Mouse (Mus musculus): Measurements from ENCODE around the gene Gm20388. TPM values are rescaled to one million over a fixed set of nuclear protein-coding genes. Genes with fewer than 3 reads are reported as not detected.
A peak's percentile ranks its signal among the peaks of the same experiment; 100 is the strongest.

The Gm20388 gene
- polyA plus RNA-seq, 1 experiment from 2014 or later: not detected

GRCm38 (mm10) chr8:122586171-122586570 is 2675.5 kb downstream of the Gm20388 start:
- Histone ChIP-seq H3K27ac (replicated peaks) (no peak overlapping the region), H3K9ac (replicated peaks) (no peak overlapping the region), H3K4me2 (replicated peaks) (no peak overlapping the region), H3K4me3 (no peak overlapping the region), H3K9me3 (no peaks in the 10 kb centered on the region), H3K4me1 (0 out of 2 replicates have a peak, but pooled peaks cover 10% of the 10 kb centered on the region), H3K27me3 (no peaks in the 10 kb centered on the region), H3K36me3 (no peaks in the 10 kb centered on the region)
- WGBS: 25% methylated on average over 7 of the region's 7 CpGs
- peak; percentile 60; the same call in 1 of the 2 replicates for ATAC-seq (replicated peaks)

- H3K36me3 ChIP-seq: no peaks in the 10 kb centered on the region
- H3K4me2 ChIP-seq (replicated peaks): no peak overlapping the region
- H3K27ac ChIP-seq (replicated peaks): no peak overlapping the region
- WGBS: 80% methylated on average over 10 of the region's 10 CpGs
- H3K9ac ChIP-seq (replicated peaks): no peak overlapping the region
- no peak for ATAC-seq (replicated peaks)
- H3K4me3 ChIP-seq: no peak overlapping the region
- H3K9me3 ChIP-seq: no peaks in the 10 kb centered on the region
- H3K4me1 ChIP-seq: 0 out of 2 replicates have a peak, but pooled peaks cover 10% of the 10 kb centered on the region
- no peaks in the 10 kb centered on the region for H3K27me3 ChIP-seq
Measured at GRCm38 (mm10) chr8:122586749-122587148, 2676.1 kb downstream of the Gm20388 start.

GRCm38 (mm10) chr8:122593240-122593639 is 2682.6 kb downstream of the Gm20388 start:
- no peak for ATAC-seq (replicated peaks)
- H3K27me3 ChIP-seq: no peaks in the 10 kb centered on the region
- no peaks in the 10 kb centered on the region for H3K36me3 ChIP-seq
- peak overlapping the region; percentile 56 for H3K27ac ChIP-seq (replicated peaks)
- H3K4me1 ChIP-seq: no peaks in the 10 kb centered on the region
- H3K4me2 ChIP-seq (replicated peaks): no peak overlapping the region
- no peaks in the 10 kb centered on the region for H3K9me3 ChIP-seq
- no peak overlapping the region for H3K9ac ChIP-seq (replicated peaks)
- 81% methylated on average over 12 of the region's 12 CpGs for WGBS
- no peak overlapping the region for H3K4me3 ChIP-seq

- Histone ChIP-seq H3K36me3 (no peaks in the 10 kb centered on the region), H3K27me3 (no peaks in the 10 kb centered on the region), H3K9me3 (no peaks in the 10 kb centered on the region), H3K4me3 (no peak overlapping the region), H3K27ac (replicated peaks) (peak overlapping the region; percentile 56), H3K9ac (replicated peaks) (no peak overlapping the region), H3K4me2 (replicated peaks) (no peak overlapping the region), H3K4me1 (no peaks in the 10 kb centered on the region)
- no peak for ATAC-seq (replicated peaks)
- 76% methylated on average over 19 of the region's 19 CpGs for WGBS
Measured at GRCm38 (mm10) chr8:122593783-122594507, 2683.3 kb downstream of the Gm20388 start.

GRCm38 (mm10) chr8:122596031-122596430 is 2685.4 kb downstream of the Gm20388 start:
- no peak overlapping the region for H3K4me3 ChIP-seq
- no peak for ATAC-seq (replicated peaks)
- no peaks in the 10 kb centered on the region for H3K36me3 ChIP-seq
- no peak overlapping the region for H3K9ac ChIP-seq (replicated peaks)
- no peak overlapping the region for H3K4me2 ChIP-seq (replicated peaks)
- WGBS: 55% methylated on average over 4 of the region's 4 CpGs
- no peak overlapping the region for H3K27ac ChIP-seq (replicated peaks)
- H3K4me1 ChIP-seq: no peaks in the 10 kb centered on the region
- H3K9me3 ChIP-seq: no peaks in the 10 kb centered on the region
- H3K27me3 ChIP-seq: no peaks in the 10 kb centered on the region

- 92% methylated on average over 9 of the region's 9 CpGs for WGBS
- H3K4me1 ChIP-seq: no peaks in the 10 kb centered on the region
- no peaks in the 10 kb centered on the region for H3K36me3 ChIP-seq
- H3K9me3 ChIP-seq: no peaks in the 10 kb centered on the region
- H3K27me3 ChIP-seq: no peaks in the 10 kb centered on the region
- H3K27ac ChIP-seq (replicated peaks): no peak overlapping the region
- ATAC-seq (replicated peaks): no peak
- no peak overlapping the region for H3K4me3 ChIP-seq
- no peak overlapping the region for H3K9ac ChIP-seq (replicated peaks)
- H3K4me2 ChIP-seq (replicated peaks): no peak overlapping the region
Measured at GRCm38 (mm10) chr8:122600666-122601065, 2690.0 kb downstream of the Gm20388 start.

GRCm38 (mm10) chr8:122604640-122605039 is 2694.0 kb downstream of the Gm20388 start:
- H3K27me3 ChIP-seq: no peaks in the 10 kb centered on the region
- no peak overlapping the region for H3K9ac ChIP-seq (replicated peaks)
- H3K27ac ChIP-seq (replicated peaks): no peak overlapping the region
- H3K9me3 ChIP-seq: no peaks in the 10 kb centered on the region
- no peaks in the 10 kb centered on the region for H3K36me3 ChIP-seq
- ATAC-seq (replicated peaks): no peak
- 71% methylated on average over 1 of the region's 1 CpGs for WGBS
- no peaks in the 10 kb centered on the region for H3K4me1 ChIP-seq
- H3K4me3 ChIP-seq: no peak overlapping the region
- H3K4me2 ChIP-seq (replicated peaks): no peak overlapping the region

- Histone ChIP-seq H3K4me1 (no peaks in the 10 kb centered on the region), H3K36me3 (no peaks in the 10 kb centered on the region), H3K27me3 (no peaks in the 10 kb centered on the region), H3K4me3 (no peak overlapping the region), H3K27ac (replicated peaks) (no peak overlapping the region), H3K4me2 (replicated peaks) (no peak overlapping the region), H3K9ac (replicated peaks) (no peak overlapping the region), H3K9me3 (no peaks in the 10 kb centered on the region)
- WGBS: 80% methylated on average over 4 of the region's 4 CpGs
- ATAC-seq (replicated peaks): no peak
Measured at GRCm38 (mm10) chr8:122605367-122605766, 2694.7 kb downstream of the Gm20388 start.

GRCm38 (mm10) chr8:122606810-122607209 is 2696.2 kb downstream of the Gm20388 start:
- peaks cover 6% of the 10 kb centered on the region for H3K4me1 ChIP-seq
- ATAC-seq (replicated peaks): no peak
- no peaks in the 10 kb centered on the region for H3K9me3 ChIP-seq
- H3K36me3 ChIP-seq: no peaks in the 10 kb centered on the region
- no peak overlapping the region for H3K9ac ChIP-seq (replicated peaks)
- H3K27me3 ChIP-seq: no peaks in the 10 kb centered on the region
- H3K27ac ChIP-seq (replicated peaks): no peak overlapping the region
- 79% methylated on average over 11 of the region's 12 CpGs for WGBS
- H3K4me2 ChIP-seq (replicated peaks): no peak overlapping the region
- H3K4me3 ChIP-seq: no peak overlapping the region

GRCm38 (mm10) chr8:122610209-122610608 is 2699.6 kb downstream of the Gm20388 start:
- Histone ChIP-seq H3K9me3 (no peaks in the 10 kb centered on the region), H3K4me2 (replicated peaks) (peak overlapping the region; percentile 80; the same call in 1 of the 2 replicates), H3K36me3 (no peaks in the 10 kb centered on the region), H3K27me3 (no peaks in the 10 kb centered on the region), H3K4me1 (peaks cover 19% of the 10 kb centered on the region), H3K9ac (replicated peaks) (no peak overlapping the region), H3K27ac (replicated peaks) (no peak overlapping the region), H3K4me3 (no peak overlapping the region; the same call in 1 of the 2 replicates)
- no peak for ATAC-seq (replicated peaks)
- 51% methylated on average over 4 of the region's 4 CpGs for WGBS

GRCm38 (mm10) chr8:122610612-122611277 is 2700.1 kb downstream of the Gm20388 start:
- ATAC-seq (replicated peaks): peak; percentile 1; the same call in 1 of the 2 replicates
- peak overlapping the region; percentile 38 for H3K27ac ChIP-seq (replicated peaks)
- H3K4me2 ChIP-seq (replicated peaks): peak overlapping the region; percentile 80
- peak overlapping the region; percentile 56 for H3K9ac ChIP-seq (replicated peaks)
- H3K36me3 ChIP-seq: no peaks in the 10 kb centered on the region
- H3K27me3 ChIP-seq: no peaks in the 10 kb centered on the region
- H3K4me1 ChIP-seq: peaks cover 19% of the 10 kb centered on the region
- 2% methylated on average over 20 of the region's 20 CpGs for WGBS
- peak overlapping the region; percentile 55 for H3K4me3 ChIP-seq
- no peaks in the 10 kb centered on the region for H3K9me3 ChIP-seq

- H3K27me3 ChIP-seq: no peaks in the 10 kb centered on the region
- H3K9me3 ChIP-seq: no peaks in the 10 kb centered on the region
- peak within 1 kb of the TSS; percentile 55 for H3K4me3 ChIP-seq
- peak within 1 kb of the TSS; percentile 79 for H3K27ac ChIP-seq (replicated peaks)
- WGBS: under 1% methylated on average over 57 of the region's 57 CpGs
- H3K36me3 ChIP-seq: no peaks in the 10 kb centered on the region
- H3K9ac ChIP-seq (replicated peaks): peak within 1 kb of the TSS; percentile 70
- ATAC-seq (replicated peaks): peak; percentile 97
- H3K4me1 ChIP-seq: peaks cover 19% of the 10 kb centered on the region
- peak within 1 kb of the TSS; percentile 80 for H3K4me2 ChIP-seq (replicated peaks)
Measured at GRCm38 (mm10) chr8:122611295-122612133, 2700.9 kb downstream of the Gm20388 start, which contains the start of the genes Galns and Trappc2l. Gene Galns (minus strand): TSS chr8:122611463. Gene Trappc2l (plus strand): TSS chr8:122611640.

Data from forebrain, embryonic 15.5 days (tissue).